Comparison of ENCODE assay signal across 15 mouse cellular contexts in the genomic region with DNA sequence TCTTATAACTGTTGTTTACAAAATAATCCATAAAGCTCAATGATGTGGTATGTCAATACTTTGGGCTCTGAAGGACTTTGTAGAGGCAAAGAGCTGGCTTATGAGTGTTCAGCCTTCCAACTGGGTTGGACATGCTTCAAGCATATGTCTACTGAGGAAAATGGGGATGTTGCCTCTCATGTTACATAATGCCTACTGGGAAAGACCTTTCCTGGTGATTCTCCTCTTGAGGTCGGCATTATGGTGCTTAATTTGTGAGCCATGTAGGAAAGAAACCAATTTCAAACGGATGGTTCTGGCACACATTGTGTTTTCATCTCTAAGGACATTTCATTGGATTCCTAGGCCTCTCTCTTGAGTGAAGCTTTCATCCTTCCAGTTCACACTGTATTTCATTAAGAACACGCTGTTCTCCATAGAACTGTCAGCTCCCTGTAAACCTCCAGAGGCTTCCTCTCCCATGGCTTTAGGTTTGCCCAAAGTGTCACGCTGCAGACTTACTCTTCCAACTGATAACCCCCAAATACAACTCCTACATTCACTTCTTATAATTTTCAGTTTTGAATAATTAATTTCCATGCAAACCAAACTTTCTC.
"Had no signal": no experiment of that assay in that cellular context is flagged by ENCODE, and none has a peak within 500 bp of the region (broad histone marks: within the 10 kb centered on the region; RNA-seq: fewer than 3 reads in every experiment).

No protein-coding gene starts in this region.

- H3K9me3 ChIP-seq: limb, embryonic 13.5 days; liver, embryonic 12.5 days; midbrain, embryonic 10.5 days; neural tube, embryonic 15.5 days had no signal

- H3K9ac ChIP-seq: limb, embryonic 13.5 days; liver, embryonic 12.5 days; lung, embryonic 14.5 days; neural tube, embryonic 15.5 days had no signal

- H3K27ac ChIP-seq: liver, embryonic 12.5 days; neural tube, embryonic 15.5 days; stomach, postnatal 0 days had no signal

- ATAC-seq: liver, embryonic 12.5 days had no signal

- H3K4me1 ChIP-seq: liver, embryonic 12.5 days had no signal

- DNase-seq: kidney, postnatal 14 days; layer of hippocampus, postnatal 36 days; lung, embryonic 14.5 days; lung, postnatal 10 days; lung, postnatal 4 days; midbrain, embryonic 14.5 days; right cerebral cortex, adult 18-20 months; right cerebral cortex, postnatal 25 days; thymus, postnatal 4 days had no signal

- H3K27me3 ChIP-seq: limb, embryonic 13.5 days; liver, embryonic 12.5 days; neural tube, embryonic 15.5 days had no signal

- H3K4me3 ChIP-seq: limb, embryonic 13.5 days; liver, embryonic 12.5 days; midbrain, embryonic 10.5 days; myocyte; neural tube, embryonic 15.5 days had no signal

- H3K36me3 ChIP-seq: limb, embryonic 13.5 days; liver, embryonic 12.5 days; midbrain, embryonic 10.5 days; neural tube, embryonic 15.5 days had no signal

- H3K4me2 ChIP-seq: limb, embryonic 13.5 days; liver, embryonic 12.5 days; lung, embryonic 14.5 days; neural tube, embryonic 15.5 days had no signal
